Mouse (Mus musculus): ENCODE data around the gene Zbtb38. TPM values are rescaled to one million over a fixed set of nuclear protein-coding genes. Genes with fewer than 3 reads are reported as not detected.

Gene Zbtb38
- polyA plus RNA-seq, 1 experiment from 2014 or later = 11.3 TPM

DNA sequence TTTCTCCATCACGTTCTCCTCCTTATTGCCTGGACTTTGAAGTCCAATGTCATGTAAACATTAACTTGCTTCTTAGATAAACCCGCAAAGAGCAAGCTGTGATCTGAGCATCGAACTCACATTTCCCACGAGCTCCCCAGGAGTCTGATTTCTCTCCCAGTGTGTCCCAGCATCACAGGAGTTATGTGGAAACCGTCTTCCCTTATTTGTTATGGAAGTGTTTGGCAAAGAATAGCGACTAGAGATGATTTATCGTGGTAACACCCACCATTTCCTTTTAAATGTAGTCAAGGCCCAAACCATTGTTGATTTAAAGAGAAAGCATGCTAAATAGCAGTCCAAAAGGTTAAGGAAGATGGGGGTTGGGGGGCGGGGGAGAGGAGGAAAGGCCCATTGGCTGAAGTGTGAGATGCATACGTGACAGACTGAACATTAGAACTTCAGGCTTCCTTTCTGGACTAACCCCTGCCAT, 33.3 kb upstream of the Zbtb38 start:
- DNase-seq (ENCODE audit: low spot score, missing footprints) = no peak
- 67% methylated on average over 9 of the region's 9 CpGs for WGBS
- ATAC-seq (ENCODE audit: low FRiP score) = no peak

DNA sequence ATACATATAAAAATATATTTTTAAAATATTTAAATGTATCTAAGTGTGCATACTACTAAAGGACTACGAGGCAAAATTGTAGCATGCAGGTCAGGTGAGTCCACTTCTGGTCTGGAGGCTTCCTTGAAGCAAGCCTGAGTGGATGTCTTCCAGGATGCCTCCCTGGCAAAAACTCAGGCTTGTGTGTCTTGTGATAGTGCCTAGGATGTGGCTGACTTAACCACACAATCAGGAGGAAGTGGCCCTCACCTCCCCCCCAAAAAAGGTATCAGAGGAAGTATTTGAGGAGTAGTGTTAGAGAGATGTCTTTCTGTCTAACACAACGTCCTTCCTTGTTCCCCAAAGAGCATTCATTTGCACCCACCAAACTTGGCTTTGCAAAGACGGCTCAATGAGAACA, 32.6 kb upstream of the Zbtb38 start:
- DNase-seq (ENCODE audit: low spot score, missing footprints) (no peak), ATAC-seq (ENCODE audit: low FRiP score) (no peak)
- Histone ChIP-seq H3K27me3 (ENCODE audit: control insufficient read depth, insufficient read depth, low read length) (no peaks in the 10 kb centered on the region), H3K9ac (ENCODE audit: low read length) (no peak overlapping the region), H3K27ac (ENCODE audit: low read depth, low read length) (no peak overlapping the region), H3K9me3 (ENCODE audit: control insufficient read depth, low read length) (no peaks in the 10 kb centered on the region), H3K36me3 (ENCODE audit: control insufficient read depth, insufficient read depth, low read length) (no peaks in the 10 kb centered on the region), H3K4me3 (ENCODE audit: low read depth, low read length) (no peak overlapping the region), H3K4me2 (no peak overlapping the region), H3K4me1 (ENCODE audit: control insufficient read depth, insufficient read depth, low read length) (no peaks in the 10 kb centered on the region)
- WGBS = 84% methylated on average over 3 of the region's 3 CpGs

More for the DNA sequence above, 33.3 kb upstream of the Zbtb38 start:
- Histone ChIP-seq H3K4me2 (no peak overlapping the region), H3K36me3 (ENCODE audit: control insufficient read depth, insufficient read depth, low read length) (no peaks in the 10 kb centered on the region), H3K4me1 (ENCODE audit: control insufficient read depth, insufficient read depth, low read length) (no peaks in the 10 kb centered on the region), H3K9me3 (ENCODE audit: control insufficient read depth, low read length) (no peaks in the 10 kb centered on the region), H3K27me3 (ENCODE audit: control insufficient read depth, insufficient read depth, low read length) (no peaks in the 10 kb centered on the region), H3K27ac (ENCODE audit: low read depth, low read length) (no peak overlapping the region), H3K4me3 (ENCODE audit: low read depth, low read length) (no peak overlapping the region), H3K9ac (ENCODE audit: low read length) (no peak overlapping the region)

DNA sequence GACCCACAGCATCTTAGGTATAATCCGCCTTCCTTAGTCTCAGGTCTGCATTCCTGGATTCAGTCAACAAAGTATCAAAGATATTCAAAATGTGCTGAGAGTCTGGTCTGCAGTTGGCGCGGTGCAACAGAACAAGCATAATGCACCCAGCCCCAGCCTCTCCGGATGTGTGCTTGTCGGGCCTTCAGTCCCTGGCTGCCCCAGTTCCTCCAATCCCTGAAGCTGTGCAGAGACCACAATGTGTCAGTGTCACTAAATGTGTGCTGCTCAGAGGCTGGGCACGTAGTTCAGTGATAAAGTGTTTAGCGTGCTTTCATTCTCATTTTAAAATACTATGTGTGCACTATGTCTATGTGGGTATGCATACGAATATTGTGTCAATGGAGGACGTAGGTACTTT, 31.0 kb upstream of the Zbtb38 start:
- no peaks in the 10 kb centered on the region for H3K4me1 ChIP-seq (ENCODE audit: control insufficient read depth, insufficient read depth, low read length)
- WGBS = 90% methylated on average over 9 of the region's 9 CpGs

DNA sequence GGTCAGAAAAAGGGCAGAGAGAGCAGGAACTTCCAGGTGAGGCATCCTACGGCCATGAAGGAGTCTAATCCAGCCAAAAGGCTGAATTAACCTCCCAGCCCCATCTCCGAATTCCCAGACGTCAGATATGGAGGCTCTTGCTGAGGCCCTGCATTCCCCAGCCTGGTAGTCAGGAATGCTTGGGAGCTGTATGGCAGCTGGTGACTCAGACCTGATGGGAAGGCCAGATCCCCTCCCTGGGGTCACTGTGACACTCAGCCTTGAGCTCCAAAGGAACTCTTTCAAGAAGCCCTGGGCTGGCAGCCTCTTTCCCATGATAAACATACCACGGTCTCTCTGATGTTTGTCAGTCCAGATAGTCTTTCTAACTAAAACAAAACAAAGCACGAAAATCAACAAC, 30.6 kb upstream of the Zbtb38 start:
- no peak overlapping the region for H3K4me3 ChIP-seq (ENCODE audit: low read depth, low read length)
- no peaks in the 10 kb centered on the region for H3K4me1 ChIP-seq (ENCODE audit: control insufficient read depth, insufficient read depth, low read length)
- H3K27ac ChIP-seq (ENCODE audit: low read depth, low read length) = no peak overlapping the region
- WGBS = 70% methylated on average over 5 of the region's 5 CpGs
- no peak overlapping the region for H3K4me2 ChIP-seq
- H3K9me3 ChIP-seq (ENCODE audit: control insufficient read depth, low read length) = no peaks in the 10 kb centered on the region
- DNase-seq (ENCODE audit: low spot score, missing footprints) = no peak
- no peak for ATAC-seq (ENCODE audit: low FRiP score)
- H3K9ac ChIP-seq (ENCODE audit: low read length) = no peak overlapping the region
- no peaks in the 10 kb centered on the region for H3K36me3 ChIP-seq (ENCODE audit: control insufficient read depth, insufficient read depth, low read length)
- H3K27me3 ChIP-seq (ENCODE audit: control insufficient read depth, insufficient read depth, low read length) = no peaks in the 10 kb centered on the region

More for the DNA sequence above, 31.0 kb upstream of the Zbtb38 start:
- H3K27me3 ChIP-seq (ENCODE audit: control insufficient read depth, insufficient read depth, low read length) = no peaks in the 10 kb centered on the region
- DNase-seq (ENCODE audit: low spot score, missing footprints) (no peak), ATAC-seq (ENCODE audit: low FRiP score) (no peak)
- H3K4me2 ChIP-seq = no peak overlapping the region
- no peaks in the 10 kb centered on the region for H3K9me3 ChIP-seq (ENCODE audit: control insufficient read depth, low read length)
- no peaks in the 10 kb centered on the region for H3K36me3 ChIP-seq (ENCODE audit: control insufficient read depth, insufficient read depth, low read length)
- no peak overlapping the region for H3K27ac ChIP-seq (ENCODE audit: low read depth, low read length)
- no peak overlapping the region for H3K9ac ChIP-seq (ENCODE audit: low read length)
- H3K4me3 ChIP-seq (ENCODE audit: low read depth, low read length) = no peak overlapping the region

DNA sequence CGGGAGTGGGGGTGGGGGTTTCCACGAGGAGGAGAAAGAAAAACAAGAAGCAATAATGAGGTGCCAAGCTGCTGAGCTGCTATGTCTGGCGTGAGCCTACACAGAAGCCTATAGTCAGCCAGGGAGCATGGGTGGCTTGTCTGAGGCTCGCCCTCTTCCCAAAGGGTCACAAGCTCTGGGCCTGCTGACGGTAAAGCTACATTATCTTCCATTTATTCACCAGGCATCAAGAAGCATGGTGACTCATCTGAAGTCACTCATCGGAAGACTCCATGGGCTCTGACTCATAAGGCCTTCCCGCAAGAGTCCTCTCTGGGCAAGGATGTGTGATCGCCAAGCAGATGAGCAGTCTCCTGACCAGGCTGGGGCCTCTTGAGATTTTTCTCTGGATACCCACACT, 29.4 kb upstream of the Zbtb38 start:
- Histone ChIP-seq H3K4me3 (ENCODE audit: low read depth, low read length) (no peak overlapping the region), H3K27ac (ENCODE audit: low read depth, low read length) (no peak overlapping the region), H3K9ac (ENCODE audit: low read length) (no peak overlapping the region), H3K27me3 (ENCODE audit: control insufficient read depth, insufficient read depth, low read length) (no peaks in the 10 kb centered on the region), H3K36me3 (ENCODE audit: control insufficient read depth, insufficient read depth, low read length) (no peaks in the 10 kb centered on the region), H3K4me1 (ENCODE audit: control insufficient read depth, insufficient read depth, low read length) (no peaks in the 10 kb centered on the region), H3K4me2 (no peak overlapping the region), H3K9me3 (ENCODE audit: control insufficient read depth, low read length) (no peaks in the 10 kb centered on the region)
- ATAC-seq (ENCODE audit: low FRiP score) (no peak), DNase-seq (ENCODE audit: low spot score, missing footprints) (no peak)
- WGBS = 91% methylated on average over 8 of the region's 8 CpGs

DNA sequence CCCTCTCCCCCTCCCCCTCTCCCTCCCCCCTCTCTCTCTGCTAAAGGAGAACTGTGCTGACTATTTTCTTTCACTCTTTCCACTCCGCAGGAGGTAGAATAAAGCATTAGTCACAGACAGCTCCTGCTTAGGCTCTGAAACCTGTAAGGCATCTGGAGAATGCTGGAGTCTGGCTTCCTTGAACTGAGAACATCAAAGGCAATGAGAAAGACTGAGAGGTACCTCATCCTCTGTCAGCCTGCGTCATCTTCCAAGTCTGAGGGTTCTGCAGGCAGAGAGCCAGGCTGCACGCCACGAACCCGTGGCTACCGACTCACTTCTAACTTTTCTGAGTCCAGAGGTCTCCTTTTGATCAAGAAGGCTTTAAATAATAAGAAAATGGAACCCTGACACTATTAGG, 20.5 kb upstream of the Zbtb38 start:
- 8% methylated on average over 6 of the region's 6 CpGs for WGBS
- ATAC-seq (ENCODE audit: low FRiP score) (peak; percentile 33; the same call in 1 of the 2 replicates), DNase-seq (ENCODE audit: low spot score, missing footprints) (no peak)
- H3K9me3 ChIP-seq (ENCODE audit: control insufficient read depth, low read length) = no peaks in the 10 kb centered on the region
- H3K4me1 ChIP-seq (ENCODE audit: control insufficient read depth, insufficient read depth, low read length) = no peaks in the 10 kb centered on the region
- no peaks in the 10 kb centered on the region for H3K36me3 ChIP-seq (ENCODE audit: control insufficient read depth, insufficient read depth, low read length)
- no peak overlapping the region for H3K4me2 ChIP-seq
- H3K27ac ChIP-seq (ENCODE audit: low read depth, low read length) = no peak overlapping the region
- no peak overlapping the region for H3K9ac ChIP-seq (ENCODE audit: low read length)
- H3K27me3 ChIP-seq (ENCODE audit: control insufficient read depth, insufficient read depth, low read length) = no peaks in the 10 kb centered on the region
- H3K4me3 ChIP-seq (ENCODE audit: low read depth, low read length) = no peak overlapping the region

DNA sequence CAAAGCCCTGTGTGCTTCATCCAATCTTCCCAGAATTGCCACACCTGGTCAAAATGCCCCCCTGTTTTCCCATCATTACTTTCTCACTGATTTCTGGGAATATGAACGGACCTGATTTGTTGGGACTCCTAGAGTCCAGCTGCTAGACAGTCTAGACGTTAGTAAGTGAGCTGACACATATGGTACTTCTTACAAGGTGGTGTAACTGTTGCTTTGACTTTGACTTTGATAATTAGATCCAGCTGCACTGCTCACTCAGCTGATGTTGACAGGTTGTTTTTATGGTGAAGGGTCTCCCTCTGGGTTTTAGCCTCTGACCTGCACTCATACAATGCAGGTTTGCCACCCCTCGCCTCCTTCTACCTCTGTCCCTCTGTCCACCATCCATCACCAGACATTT, 17.8 kb upstream of the Zbtb38 start:
- Histone ChIP-seq H3K4me2 (no peak overlapping the region), H3K36me3 (ENCODE audit: control insufficient read depth, insufficient read depth, low read length) (no peaks in the 10 kb centered on the region), H3K9me3 (ENCODE audit: control insufficient read depth, low read length) (no peaks in the 10 kb centered on the region), H3K4me3 (ENCODE audit: low read depth, low read length) (no peak overlapping the region), H3K27ac (ENCODE audit: low read depth, low read length) (no peak overlapping the region), H3K27me3 (ENCODE audit: control insufficient read depth, insufficient read depth, low read length) (no peaks in the 10 kb centered on the region), H3K9ac (ENCODE audit: low read length) (no peak overlapping the region), H3K4me1 (ENCODE audit: control insufficient read depth, insufficient read depth, low read length) (no peaks in the 10 kb centered on the region)
- ATAC-seq (ENCODE audit: low FRiP score) = no peak
- 77% methylated on average over 3 of the region's 3 CpGs for whole genome bisulfite sequencing
- DNase-seq (ENCODE audit: low spot score, missing footprints) = no peak

DNA sequence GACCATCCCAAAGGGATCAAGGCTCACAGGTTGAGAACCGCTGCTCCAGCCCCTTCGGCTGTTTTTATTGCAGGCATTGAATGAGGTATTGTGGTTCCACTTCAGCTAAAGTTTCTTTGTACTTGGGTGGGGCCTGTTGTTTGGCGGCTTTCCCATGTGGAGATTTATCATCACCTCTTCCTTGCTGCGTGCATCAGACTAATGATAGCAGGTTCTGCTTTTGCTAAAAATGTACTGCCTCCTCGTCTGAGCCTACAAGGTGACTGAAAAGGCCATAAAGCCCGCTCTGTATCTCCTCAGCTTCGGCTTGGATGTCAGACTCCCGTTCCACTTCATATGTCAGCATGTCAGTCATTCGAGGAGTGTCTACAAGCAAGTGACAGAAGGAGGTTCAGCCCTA, 17.0 kb upstream of the Zbtb38 start:
- Histone ChIP-seq H3K4me1 (ENCODE audit: control insufficient read depth, insufficient read depth, low read length) (no peaks in the 10 kb centered on the region), H3K9ac (ENCODE audit: low read length) (no peak overlapping the region), H3K9me3 (ENCODE audit: control insufficient read depth, low read length) (no peaks in the 10 kb centered on the region), H3K4me3 (ENCODE audit: low read depth, low read length) (no peak overlapping the region), H3K4me2 (no peak overlapping the region), H3K36me3 (ENCODE audit: control insufficient read depth, insufficient read depth, low read length) (no peaks in the 10 kb centered on the region), H3K27me3 (ENCODE audit: control insufficient read depth, insufficient read depth, low read length) (no peaks in the 10 kb centered on the region), H3K27ac (ENCODE audit: low read depth, low read length) (no peak overlapping the region)
- DNase-seq (ENCODE audit: low spot score, missing footprints) = no peak
- 89% methylated on average over 9 of the region's 9 CpGs for WGBS
- no peak for ATAC-seq (ENCODE audit: low FRiP score)

DNA sequence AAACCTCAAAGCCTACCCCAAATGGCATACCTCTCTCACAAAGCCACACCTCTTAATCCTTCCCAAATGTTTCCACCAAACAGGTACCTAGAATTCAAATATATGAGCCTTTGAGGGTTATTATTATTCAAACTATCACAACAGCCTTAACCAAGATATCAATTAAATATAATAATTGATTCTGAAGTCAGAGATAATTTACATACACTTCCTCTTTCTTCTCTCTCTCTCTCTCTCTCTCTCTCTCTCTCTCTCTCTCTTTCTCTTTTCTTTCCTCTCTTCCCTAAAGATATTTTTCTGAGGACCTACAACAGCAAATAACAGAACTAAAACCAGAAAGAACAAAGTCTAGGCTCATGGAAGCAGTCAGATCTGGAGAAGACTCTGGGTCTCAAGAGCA, 15.2 kb upstream of the Zbtb38 start:
- no peaks in the 10 kb centered on the region for H3K9me3 ChIP-seq (ENCODE audit: control insufficient read depth, low read length)
- H3K9ac ChIP-seq (ENCODE audit: low read length) = no peak overlapping the region
- no peak overlapping the region for H3K27ac ChIP-seq (ENCODE audit: low read depth, low read length)
- H3K27me3 ChIP-seq (ENCODE audit: control insufficient read depth, insufficient read depth, low read length) = no peaks in the 10 kb centered on the region
- no peak overlapping the region for H3K4me3 ChIP-seq (ENCODE audit: low read depth, low read length)
- no peak overlapping the region for H3K4me2 ChIP-seq
- ATAC-seq (ENCODE audit: low FRiP score) = no peak
- no peak for DNase-seq (ENCODE audit: low spot score, missing footprints)
- H3K4me1 ChIP-seq (ENCODE audit: control insufficient read depth, insufficient read depth, low read length) = no peaks in the 10 kb centered on the region
- no peaks in the 10 kb centered on the region for H3K36me3 ChIP-seq (ENCODE audit: control insufficient read depth, insufficient read depth, low read length)

DNA sequence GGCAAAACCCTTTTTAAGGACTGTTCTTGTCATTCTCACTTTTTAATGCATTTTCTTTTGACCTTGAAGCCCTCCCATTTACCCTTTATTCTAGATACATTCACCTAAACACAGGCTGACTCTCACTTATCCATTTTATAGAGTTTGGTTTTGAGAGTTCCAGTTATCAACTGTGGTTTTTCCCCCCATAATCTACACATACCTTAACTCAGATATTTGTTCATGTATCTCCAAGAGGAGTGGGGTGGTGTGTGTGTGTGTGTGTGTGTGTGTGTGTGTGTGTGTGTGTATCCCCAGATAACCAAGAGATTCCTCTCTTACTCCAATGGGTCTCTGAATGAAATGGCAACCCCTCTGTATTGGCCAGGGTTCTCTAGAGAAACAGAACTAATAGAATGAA, 13.4 kb upstream of the Zbtb38 start:
- no peaks in the 10 kb centered on the region for H3K27me3 ChIP-seq (ENCODE audit: control insufficient read depth, insufficient read depth, low read length)
- H3K4me2 ChIP-seq = no peak overlapping the region
- no peak overlapping the region for H3K4me3 ChIP-seq (ENCODE audit: low read depth, low read length)
- H3K9me3 ChIP-seq (ENCODE audit: control insufficient read depth, low read length) = no peaks in the 10 kb centered on the region
- no peak overlapping the region for H3K27ac ChIP-seq (ENCODE audit: low read depth, low read length)
- DNase-seq (ENCODE audit: low spot score, missing footprints) (no peak), ATAC-seq (ENCODE audit: low FRiP score) (no peak)
- no peak overlapping the region for H3K9ac ChIP-seq (ENCODE audit: low read length)
- no peaks in the 10 kb centered on the region for H3K4me1 ChIP-seq (ENCODE audit: control insufficient read depth, insufficient read depth, low read length)
- no peaks in the 10 kb centered on the region for H3K36me3 ChIP-seq (ENCODE audit: control insufficient read depth, insufficient read depth, low read length)

Measured in midbrain, embryonic 11.5 days (tissue).